Mouse (Mus musculus) spleen, adult 2 months (tissue): ENCODE results near the gene Ubxn7. TPM values are rescaled to one million over a fixed set of nuclear protein-coding genes. Genes with fewer than 3 reads are reported as not detected.

Experiments used
- DNase-seq, 2 experiments: peaks; one replicate each; pipeline versions ENCODE4 v3.0.0 to v3.0.0-alpha.2; 2012 to 2021; ENCODE audit warnings: low spot score in 2 of 2, low read depth in 1 of 2
- H3K27ac ChIP-seq: fragments of 200-500 bp; 2 replicates; pipeline ENCODE4 v1.5.1; 2012; ENCODE audit warnings: low read length, inconsistent platforms; ENCODE audit not compliant: insufficient read depth
- H3K27me3 ChIP-seq: fragments of 200-500 bp; 2 replicates; pipeline ENCODE4 v1.6.1; 2012; ENCODE audit warnings: mild to moderate bottlenecking, moderate library complexity, low read length, inconsistent platforms; ENCODE audit not compliant: control insufficient read depth, insufficient read depth
- H3K36me3 ChIP-seq: fragments of 200-500 bp; 2 replicates; pipeline ENCODE4 v1.6.1; 2012; ENCODE audit warnings: mild to moderate bottlenecking, low read length, inconsistent platforms; ENCODE audit not compliant: control insufficient read depth, insufficient read depth
- H3K4me1 ChIP-seq: fragments of 200-500 bp; 2 replicates; pipeline ENCODE4 v1.6.1; 2011; ENCODE audit warnings: inconsistent platforms; ENCODE audit not compliant: control insufficient read depth, insufficient read depth, insufficient read length
- H3K4me3 ChIP-seq: fragments of 200-500 bp; 2 replicates; pipeline ENCODE4 v1.5.1; 2011; ENCODE audit warnings: mild to moderate bottlenecking, inconsistent platforms; ENCODE audit not compliant: insufficient read depth, insufficient read length; ENCODE audit errors: extremely low read depth
- CTCF ChIP-seq: fragments of 200-500 bp; IDR thresholded peaks from 2 replicates; pipeline ENCODE4 v1.5.1; 2011; ENCODE audit warnings: mild to moderate bottlenecking, inconsistent platforms; ENCODE audit not compliant: insufficient read depth, insufficient read length, insufficient replicate concordance; ENCODE audit errors: extremely low read depth
- POLR2A ChIP-seq: fragments of 200-500 bp; IDR thresholded peaks from 2 replicates; pipeline ENCODE4 v1.6.1; 2011; ENCODE audit warnings: low read depth, low read length, inconsistent platforms
- WGBS: fragments of 180-500 bp; shearing (Covaris S2); methylation state at CpG from one replicate; pipeline ENCODE4 v1.1.7; 2018; 5-methylcytosine and 5-hydroxymethylcytosine counted together
- polyA plus RNA-seq: library from polyadenylated mRNA; depleted of rRNA; stranded (reverse); fragments of >200 nt; gene quantifications from 2 replicates; pipeline ENCODE4 v1.2.3, GENCODE M21; 2012

Gene Ubxn7
- polyA plus RNA-seq, 1 experiment = 6.0 TPM

- H3K4me3 ChIP-seq = no peak overlapping the region
- H3K36me3 ChIP-seq = peaks cover 30% of the 10 kb centered on the region
- DNase-seq = no peak
- no peaks in the 10 kb centered on the region for H3K4me1 ChIP-seq
- H3K27ac ChIP-seq = no peak overlapping the region
- no peak for TF ChIP-seq CTCF
- TF ChIP-seq POLR2A = no peak
- no peaks in the 10 kb centered on the region for H3K27me3 ChIP-seq
Observed at GRCm38 (mm10) chr16:32382901-32383300, 50.8 kb downstream of the Ubxn7 start.

DNA sequence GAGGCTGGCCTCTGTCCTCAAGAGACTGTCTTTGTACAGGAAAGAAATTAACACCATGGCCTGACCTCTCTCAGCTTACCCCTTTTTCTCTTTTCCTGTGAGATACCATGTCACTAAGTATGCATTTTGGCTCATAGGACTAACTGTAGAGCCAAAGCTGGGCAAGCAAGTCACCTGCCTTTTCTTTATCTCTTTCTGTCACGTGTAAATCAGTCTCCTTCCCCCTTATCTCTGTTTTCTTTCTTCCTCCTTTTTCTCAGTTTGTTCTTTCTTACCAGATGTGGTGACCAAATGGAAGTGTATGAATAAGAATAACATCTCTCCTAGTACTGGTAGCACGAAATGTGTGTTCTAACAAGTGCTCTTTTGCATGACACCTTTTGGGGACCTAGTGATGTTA, 52.8 kb downstream of the Ubxn7 start:
- Histone ChIP-seq H3K36me3 (peaks cover 21% of the 10 kb centered on the region), H3K4me3 (no peak overlapping the region), H3K27me3 (no peaks in the 10 kb centered on the region), H3K27ac (no peak overlapping the region), H3K4me1 (no peaks in the 10 kb centered on the region)
- TF ChIP-seq POLR2A = no peak
- TF ChIP-seq CTCF = no peak
- DNase-seq = no peak
- 77% methylated on average over 2 of the region's 2 CpGs for WGBS

DNA sequence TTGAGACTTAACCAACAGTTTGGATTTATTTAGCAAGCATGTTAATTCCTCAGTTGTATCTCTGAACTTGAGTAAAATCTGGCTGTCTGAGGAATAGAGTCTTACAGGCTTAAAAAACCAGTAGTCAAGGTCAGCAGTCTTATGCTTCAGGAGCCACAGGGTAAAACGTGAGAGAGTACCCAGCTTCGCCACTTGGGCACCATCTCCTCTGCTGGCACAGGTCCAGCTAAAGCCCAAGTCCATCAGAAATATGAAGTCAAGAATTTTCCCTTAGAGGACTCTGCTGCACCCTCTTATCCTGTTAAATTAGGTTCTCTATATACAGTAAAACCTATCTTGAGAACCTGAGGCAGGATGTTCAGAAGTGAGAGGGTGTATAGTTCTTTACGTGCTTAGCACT, 54.8 kb downstream of the Ubxn7 start:
- 81% methylated on average over 3 of the region's 3 CpGs for WGBS
- Histone ChIP-seq H3K27me3 (no peaks in the 10 kb centered on the region), H3K4me1 (no peaks in the 10 kb centered on the region), H3K4me3 (no peak overlapping the region), H3K36me3 (peaks cover 16% of the 10 kb centered on the region), H3K27ac (no peak overlapping the region)
- TF ChIP-seq CTCF = no peak
- no peak for TF ChIP-seq POLR2A
- DNase-seq = no peak

DNA sequence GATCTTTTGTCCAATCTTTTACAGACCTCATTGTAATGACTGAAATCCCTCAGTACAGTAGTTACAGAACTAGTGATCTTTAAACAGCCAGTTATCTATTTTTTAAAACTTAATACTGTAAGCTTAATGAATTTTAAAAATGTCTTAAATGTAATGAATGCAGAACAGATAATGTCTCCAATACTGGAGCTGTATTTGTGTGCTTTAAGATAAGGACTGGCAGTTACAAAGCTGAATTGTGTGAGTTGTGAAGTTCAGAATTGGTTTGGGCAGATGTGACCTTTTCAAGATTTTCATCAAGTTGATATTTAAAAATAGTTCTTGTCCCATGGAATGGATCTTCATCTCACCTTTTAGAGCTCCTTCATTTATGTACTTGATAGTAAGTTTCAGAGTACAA, 57.0 kb downstream of the Ubxn7 start:
- Histone ChIP-seq H3K27me3 (no peaks in the 10 kb centered on the region), H3K27ac (no peak overlapping the region), H3K4me1 (no peaks in the 10 kb centered on the region), H3K36me3 (peaks cover 16% of the 10 kb centered on the region), H3K4me3 (no peak overlapping the region)
- TF ChIP-seq POLR2A = no peak
- TF ChIP-seq CTCF = no peak
- no peak for DNase-seq

DNA sequence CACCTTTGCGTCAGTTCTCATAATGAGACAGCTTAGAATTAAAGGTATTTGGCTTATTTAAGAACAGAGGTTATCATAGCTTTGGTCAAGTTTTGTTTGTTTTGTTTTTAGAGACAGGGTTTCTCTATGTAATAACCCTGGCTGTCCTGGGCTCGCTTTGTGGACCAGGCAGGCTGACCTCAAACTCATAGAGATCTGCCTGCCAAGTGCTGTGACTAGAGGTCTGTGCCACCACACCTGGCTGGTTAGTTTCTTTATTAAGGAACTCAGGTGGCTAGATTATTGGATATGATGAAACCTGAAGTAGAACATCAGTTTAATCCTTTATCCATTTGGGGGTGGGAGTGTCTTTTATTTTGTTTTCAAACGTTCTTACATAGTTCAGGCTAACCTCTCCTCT, 57.8 kb downstream of the Ubxn7 start:
- Histone ChIP-seq H3K27ac (no peak overlapping the region), H3K36me3 (peaks cover 14% of the 10 kb centered on the region), H3K4me1 (no peaks in the 10 kb centered on the region), H3K4me3 (no peak overlapping the region), H3K27me3 (no peaks in the 10 kb centered on the region)
- no peak for TF ChIP-seq POLR2A
- no peak for TF ChIP-seq CTCF
- 85% methylated on average over 3 of the region's 3 CpGs for WGBS
- no peak for DNase-seq

- no peak for DNase-seq
- H3K4me1 ChIP-seq = no peaks in the 10 kb centered on the region
- no peak overlapping the region for H3K27ac ChIP-seq
- no peaks in the 10 kb centered on the region for H3K27me3 ChIP-seq
- H3K4me3 ChIP-seq = no peak overlapping the region
- 81% methylated on average over 3 of the region's 3 CpGs for WGBS
- TF ChIP-seq POLR2A (no peak), CTCF (no peak)
- H3K36me3 ChIP-seq = peaks cover 9% of the 10 kb centered on the region
Observed at GRCm38 (mm10) chr16:32390882-32391281, 58.8 kb downstream of the Ubxn7 start.

- WGBS = 49% methylated on average over 6 of the region's 6 CpGs
- DNase-seq = no peak
- no peaks in the 10 kb centered on the region for H3K4me1 ChIP-seq
- TF ChIP-seq CTCF (no peak), POLR2A (no peak)
- H3K36me3 ChIP-seq = peaks cover 4% of the 10 kb centered on the region
- no peak overlapping the region for H3K27ac ChIP-seq
- no peaks in the 10 kb centered on the region for H3K27me3 ChIP-seq
- H3K4me3 ChIP-seq = no peak overlapping the region
Observed at GRCm38 (mm10) chr16:32395679-32396540, 63.9 kb downstream of the Ubxn7 start.

DNA sequence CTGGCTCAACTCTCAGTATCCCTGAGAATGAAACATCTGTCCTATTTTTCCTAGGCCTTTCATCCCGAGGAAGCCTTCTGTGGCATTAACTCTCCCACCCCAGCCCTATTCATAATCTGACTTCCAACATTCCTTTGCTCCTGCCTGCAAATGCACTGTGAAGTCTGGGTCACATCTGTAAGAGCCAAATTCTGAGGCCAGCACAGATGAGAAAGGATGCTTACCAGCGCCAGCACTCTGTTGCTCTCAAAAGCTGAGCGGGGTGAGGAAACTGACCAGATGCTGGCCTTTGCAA, 64.4 kb downstream of the Ubxn7 start:
- peaks cover 4% of the 10 kb centered on the region for H3K36me3 ChIP-seq
- H3K4me3 ChIP-seq = no peak overlapping the region
- WGBS = 81% methylated on average over 3 of the region's 3 CpGs
- no peak overlapping the region for H3K27ac ChIP-seq
- TF ChIP-seq CTCF (no peak), POLR2A (no peak)
- no peaks in the 10 kb centered on the region for H3K27me3 ChIP-seq
- DNase-seq = no peak
- no peaks in the 10 kb centered on the region for H3K4me1 ChIP-seq
